Mouse (Mus musculus) sigmoid colon, adult 10 weeks (tissue): ENCODE data around the gene Pdpn. TPM values are rescaled to one million over a fixed set of nuclear protein-coding genes. Genes with fewer than 3 reads are reported as not detected.

Experiments
- polyA plus RNA-seq: library from polyadenylated mRNA; stranded (reverse); fragments of 350-450 nt; fragmentation: Illumina TruSeq; extraction: RNeasy Lipid Tissue Mini Kit (QIAGEN cat#74804); gene quantifications from one replicate; pipeline ENCODE4 v1.2.3, GENCODE M21; 2014; ENCODE audit warnings: low read depth, low replicate concordance

Gene Pdpn
- 15.0 TPM for polyA plus RNA-seq

GRCm38 (mm10) chr4:143299325-143300070 is at the start of gene Pdpn:
Gene Pdpn (minus strand): TSS chr4:143299564.

Other genes with a start within 250 kb of the Pdpn start
- 17.2 TPM for gene Prdm2, start 86.6 kb downstream of the Pdpn start, polyA plus RNA-seq
- gene Lrrc38, start 50.2 kb upstream of the Pdpn start, polyA plus RNA-seq = not detected
- not detected for gene Pramel1, start 94.9 kb upstream of the Pdpn start, polyA plus RNA-seq
- 16.9 TPM for gene Pramef8, start 112.9 kb upstream of the Pdpn start, polyA plus RNA-seq
- gene Oog4, start 150.8 kb upstream of the Pdpn start, polyA plus RNA-seq = not detected
- not detected for gene Gm13043, start 211.8 kb upstream of the Pdpn start, polyA plus RNA-seq
- not detected for gene Gm13040, start 236.4 kb upstream of the Pdpn start, polyA plus RNA-seq